Mouse (Mus musculus) thymus, postnatal 10 days (tissue): Measurements from ENCODE around the gene Usp21.
A peak's percentile ranks its signal among the peaks of the same experiment; 100 is the strongest.
"Not testable (repeated sequence)": the region's sequence is repeated elsewhere in the genome, so short reads cannot be mapped to it uniquely, and the experiment has no call there.

Experiments used
- DNase-seq, 2 experiments: peaks; one replicate each; pipeline ENCODE4 v3.0.0; 2021; ENCODE audit warnings: low spot score in 2 of 2

Gene Usp21

DNA sequence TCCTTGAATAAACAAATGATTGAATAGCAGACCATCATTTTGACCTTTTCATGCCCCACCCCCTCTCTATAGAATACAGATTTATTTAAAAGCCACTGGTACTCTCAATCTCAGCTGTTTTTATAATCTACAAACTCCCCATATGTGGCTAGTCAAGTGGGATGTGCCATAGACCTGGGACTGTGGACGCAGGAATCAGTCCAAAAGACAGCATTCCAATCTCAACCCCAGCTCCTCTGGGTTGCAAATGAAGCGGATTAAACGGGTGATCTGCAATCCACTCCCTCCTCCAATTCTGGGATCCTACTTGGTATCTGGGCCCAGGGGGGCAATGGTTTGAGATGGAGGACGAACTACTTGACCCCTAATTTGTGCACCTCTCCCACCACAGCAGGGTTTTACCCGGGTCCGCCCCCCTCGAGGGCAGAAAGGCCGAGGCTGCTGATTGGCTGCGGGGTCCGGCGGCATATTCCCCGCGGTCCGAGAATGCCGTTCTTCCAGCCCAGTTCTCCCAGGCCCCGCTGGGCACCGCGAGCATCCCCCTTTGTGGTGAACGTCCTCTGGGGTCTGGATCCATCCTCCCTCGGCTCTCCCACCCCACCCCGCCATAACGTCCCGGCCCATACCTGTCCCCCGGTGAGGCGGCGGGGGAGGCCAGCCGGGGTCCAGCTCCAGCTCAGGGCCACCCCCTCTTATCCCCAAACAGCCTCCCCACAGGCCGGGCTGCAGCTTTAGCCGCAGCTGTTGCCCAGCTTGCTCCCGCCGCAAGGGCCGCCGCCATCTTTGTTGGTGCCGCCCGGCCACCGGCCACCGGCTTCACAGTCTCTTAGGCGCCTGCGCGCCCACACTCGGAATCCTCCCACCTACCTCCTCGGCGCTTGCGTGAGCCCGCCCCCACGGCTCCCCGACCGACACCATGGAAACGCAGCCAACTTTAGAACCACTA, at the start of gene Usp21:
TSS of gene Usp21 (minus strand) at position 856 of the 946 bp plus-strand sequence.
- peak; percentile 90 for DNase-seq

DNA sequence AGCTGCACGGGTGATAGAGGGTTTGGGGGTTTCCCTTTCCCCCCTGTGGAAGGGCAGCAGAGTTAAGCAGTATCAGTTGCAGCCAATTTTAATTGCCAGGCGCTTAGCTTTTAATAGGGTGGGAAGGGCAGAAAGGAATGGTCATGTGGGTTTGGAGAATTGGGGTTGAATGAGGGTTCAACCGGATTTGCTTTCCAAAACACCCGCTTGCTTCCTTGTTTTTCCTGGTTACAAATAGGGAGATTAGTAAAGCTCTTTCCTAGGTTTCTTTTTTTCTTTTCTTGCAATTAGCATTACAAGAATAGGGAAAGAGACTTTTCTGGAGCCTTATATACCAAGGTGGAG, 42.4 kb upstream of the Usp21 start:
- DNase-seq: no peak

DNA sequence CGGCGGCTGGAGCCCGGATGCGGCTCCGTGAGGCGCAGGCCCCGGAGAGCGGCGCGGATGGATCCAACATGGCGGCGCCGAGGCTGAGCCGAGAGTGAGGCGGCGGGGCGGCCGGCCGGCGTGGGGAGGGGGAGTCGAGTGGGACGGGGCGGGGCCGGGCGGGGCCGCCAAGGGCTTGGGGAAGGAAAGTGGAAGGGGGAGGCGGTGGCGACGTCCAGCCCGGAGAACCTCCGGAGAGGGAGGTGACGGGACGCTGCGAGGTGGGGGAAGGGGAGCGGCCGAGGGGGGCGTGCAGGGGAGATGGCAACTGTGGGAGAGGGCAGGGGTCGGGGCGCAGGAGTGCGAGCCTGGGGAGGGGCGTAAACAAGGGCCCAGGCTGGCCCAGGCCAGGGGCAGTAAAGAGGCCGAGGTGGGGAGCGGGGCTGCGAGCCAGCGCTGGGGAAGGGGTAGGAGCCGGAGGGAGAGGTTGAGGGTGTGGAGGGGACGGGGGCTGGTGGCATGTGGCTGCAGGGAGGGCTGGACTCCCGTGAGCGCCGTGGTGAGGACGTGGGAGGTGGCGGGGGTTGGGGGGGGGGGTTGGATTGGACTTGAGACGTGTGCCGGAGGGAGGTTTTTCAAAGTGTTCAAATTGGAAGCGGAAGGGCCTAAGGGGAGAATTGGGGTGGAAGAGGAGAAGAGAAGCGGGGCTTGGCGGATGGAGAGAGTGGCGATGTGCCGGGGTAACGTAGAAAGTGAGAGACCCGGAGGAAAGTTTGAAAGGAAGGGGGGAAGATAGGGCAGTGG, 41.8 kb upstream of the Usp21 start:
- DNase-seq: peak; percentile 36 to 80

DNA sequence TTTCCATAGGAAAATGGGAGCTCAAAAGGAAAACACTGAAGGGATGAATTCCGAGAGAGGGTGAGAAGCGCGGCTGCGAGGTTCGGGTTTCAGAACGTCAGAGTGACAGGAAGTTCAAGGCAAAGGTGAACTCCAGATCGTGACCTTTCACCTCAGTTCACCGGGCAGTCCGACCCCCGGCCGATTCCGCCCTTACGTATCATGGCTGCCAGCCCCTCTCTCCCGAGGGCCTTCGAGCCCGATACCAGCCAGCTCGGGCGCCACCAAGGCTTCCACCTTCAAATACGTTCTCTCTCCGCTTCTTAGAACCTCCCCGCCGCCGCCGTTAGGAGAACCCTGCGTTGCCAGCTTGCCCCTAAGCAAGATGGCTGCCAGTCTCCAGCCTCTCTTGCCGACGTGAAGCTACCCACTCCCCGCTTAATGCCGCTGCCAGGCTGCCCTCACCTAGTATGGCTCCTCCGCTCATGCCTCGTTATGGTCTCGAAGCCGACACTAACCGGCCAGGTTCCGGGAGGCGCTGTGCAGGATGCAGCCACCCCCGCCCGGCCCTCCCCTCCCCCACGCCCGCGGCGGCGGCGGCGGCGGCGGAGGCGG, 41.1 kb upstream of the Usp21 start, which contains the start of gene Dedd:
TSS of gene Dedd (plus strand) at position 307 of the 594 bp plus-strand sequence.
- DNase-seq: peak; percentile 86 to 92

DNA sequence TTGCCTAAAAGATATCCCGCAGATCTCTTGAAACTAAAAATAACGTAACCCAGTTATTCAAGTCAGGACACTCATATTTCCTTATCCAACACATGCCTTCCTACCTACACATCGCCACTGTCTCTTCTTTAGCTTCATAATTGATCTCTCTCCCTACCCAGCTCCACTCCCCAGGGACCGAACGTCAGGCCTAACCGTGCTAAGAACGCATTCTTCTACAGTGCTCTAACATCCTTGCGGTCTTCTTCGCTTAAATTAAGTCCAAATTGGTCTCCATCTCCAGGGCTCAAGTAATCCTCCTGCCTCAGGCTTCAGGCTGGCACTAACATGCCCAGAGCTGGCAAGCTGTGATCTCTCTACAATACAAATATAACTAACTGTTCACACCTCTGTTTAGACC, 40.5 kb upstream of the Usp21 start:
- DNase-seq: no peak

DNA sequence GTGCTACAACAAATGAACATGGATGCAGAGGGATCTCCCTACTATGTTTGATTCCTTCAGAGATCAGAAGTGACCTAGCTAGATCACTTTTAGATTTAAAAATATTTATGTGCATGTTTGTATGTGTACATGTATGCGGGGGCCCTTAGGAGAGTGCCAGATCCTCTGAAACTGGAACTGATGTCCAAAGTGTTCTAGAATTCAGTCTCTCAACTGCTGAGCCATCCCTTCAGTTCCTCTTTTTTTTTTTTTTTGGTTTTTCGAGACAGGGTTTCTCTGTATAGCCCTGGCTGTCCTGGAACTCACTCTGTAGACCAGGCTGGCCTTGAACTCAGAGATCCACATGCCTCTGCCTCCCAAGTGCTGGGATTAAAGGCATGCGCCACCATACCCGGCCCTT, 38.8 kb upstream of the Usp21 start:
- not testable (repeated sequence) for DNase-seq

DNA sequence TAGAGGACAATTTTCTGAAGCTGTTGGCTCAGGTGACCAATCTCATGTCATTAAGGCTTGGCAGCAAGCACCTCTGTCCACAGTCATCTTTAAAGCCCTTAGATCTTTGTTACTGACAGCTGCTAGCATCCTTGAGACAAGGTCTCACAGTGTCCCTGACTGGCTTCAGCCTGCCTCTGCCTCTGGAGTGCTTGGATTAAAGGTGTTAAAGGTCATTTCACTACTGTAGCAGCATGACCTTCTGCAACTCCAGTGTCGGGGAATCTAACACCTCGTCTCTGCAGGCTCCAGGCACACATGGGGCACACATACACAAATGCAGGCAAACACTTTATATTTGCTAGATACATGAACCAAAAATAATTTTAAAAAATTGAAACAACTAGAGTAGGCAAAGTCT, 37.8 kb upstream of the Usp21 start:
- DNase-seq: no peak

DNA sequence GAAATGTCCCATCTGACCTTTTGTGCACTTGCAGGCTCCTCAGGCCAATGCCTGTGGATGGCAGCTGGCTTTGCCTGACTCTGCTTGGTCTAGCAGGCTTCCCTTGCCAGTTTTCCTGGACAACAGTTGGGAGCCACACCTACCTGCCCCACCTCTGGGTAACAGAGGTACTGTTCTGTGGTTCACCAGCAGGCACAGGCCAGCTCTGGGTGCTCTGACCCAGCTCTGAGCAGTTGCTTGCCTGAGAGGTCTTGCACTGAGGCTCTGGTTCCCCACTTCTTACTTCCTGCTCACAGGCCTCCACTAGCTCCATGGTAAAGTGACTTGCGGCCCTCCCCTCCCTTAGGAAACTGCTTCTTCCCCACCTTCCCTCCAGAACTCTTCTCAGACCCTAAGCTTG, 34.2 kb upstream of the Usp21 start:
- DNase-seq: no peak

DNA sequence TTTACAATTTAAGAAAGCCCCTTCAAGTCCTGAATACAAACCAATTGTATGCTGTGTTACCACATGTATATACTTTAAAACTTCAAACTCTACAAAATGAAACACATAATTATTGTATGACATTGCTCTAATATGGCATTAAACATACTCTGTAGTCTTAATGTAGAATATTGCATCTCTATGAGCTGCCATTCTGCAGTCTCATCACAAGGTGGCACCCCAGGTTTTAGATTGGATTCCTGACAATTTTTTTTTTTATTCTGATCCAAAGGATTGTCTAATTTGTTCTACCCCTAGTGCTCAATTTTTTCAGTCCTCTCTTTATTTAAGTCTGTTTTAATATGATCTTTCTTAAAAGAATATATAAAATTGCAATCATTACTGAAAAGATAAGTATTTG, 33.6 kb upstream of the Usp21 start:
- DNase-seq: peak in 1 of 2 experiments; percentile 41

DNA sequence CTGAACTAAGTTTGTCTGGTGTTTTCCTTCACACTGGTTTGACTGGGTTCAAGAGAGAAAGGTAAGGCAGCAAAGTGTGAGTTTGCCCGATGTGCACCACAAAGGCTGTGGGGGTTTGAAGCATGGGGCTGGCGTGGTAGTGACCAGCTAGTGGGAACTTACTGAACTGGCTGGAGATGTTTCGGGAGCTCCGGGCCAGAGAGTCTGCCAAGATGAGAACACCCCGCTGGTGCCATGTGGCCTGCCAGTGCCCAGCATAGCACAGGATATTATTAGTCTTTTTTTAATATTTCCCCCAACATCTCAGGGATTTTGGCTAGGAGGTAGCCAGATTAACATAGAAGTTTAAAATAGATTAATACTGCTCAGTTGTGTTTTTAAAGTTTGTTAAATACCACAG, 32.4 kb upstream of the Usp21 start:
- DNase-seq: no peak

DNA sequence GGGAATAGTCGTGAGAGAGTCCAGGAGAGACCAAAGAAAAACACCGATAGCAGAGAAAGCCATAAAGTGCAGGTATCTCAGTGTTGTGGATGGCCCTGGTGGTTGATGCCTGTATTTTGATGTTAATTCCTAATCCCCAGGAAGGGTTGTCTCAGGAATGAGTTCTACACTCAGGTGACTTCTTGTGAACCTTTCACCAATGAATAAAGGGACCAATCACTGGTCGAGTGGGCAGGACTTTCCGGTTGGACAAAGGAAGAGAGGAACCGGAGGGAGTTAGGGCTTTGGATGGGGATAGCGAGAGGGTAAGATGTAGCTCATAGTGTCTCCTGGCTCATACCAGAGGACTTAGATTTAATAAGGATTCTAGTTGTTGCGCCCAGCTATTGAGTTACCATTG, 32.0 kb upstream of the Usp21 start:
- DNase-seq: no peak

DNA sequence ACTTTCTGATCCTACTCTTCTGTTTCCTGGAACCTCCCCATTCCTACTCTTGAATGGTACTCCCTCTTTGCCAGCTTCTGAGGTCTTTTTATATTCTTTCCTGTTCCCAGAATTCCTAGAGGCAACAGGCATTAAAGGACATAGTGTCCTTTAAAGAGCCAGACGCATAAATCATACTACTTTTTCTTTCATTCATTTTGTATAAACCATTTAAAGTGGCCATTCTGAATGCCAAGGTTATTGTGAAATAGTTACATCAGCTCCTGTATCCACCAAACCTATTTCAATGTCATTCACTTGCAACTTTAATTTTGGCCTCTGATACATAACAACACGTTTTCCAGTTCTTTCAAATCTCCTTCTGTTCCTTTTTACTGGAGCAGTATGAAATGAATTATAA, 21.5 kb upstream of the Usp21 start:
- no peak for DNase-seq

DNA sequence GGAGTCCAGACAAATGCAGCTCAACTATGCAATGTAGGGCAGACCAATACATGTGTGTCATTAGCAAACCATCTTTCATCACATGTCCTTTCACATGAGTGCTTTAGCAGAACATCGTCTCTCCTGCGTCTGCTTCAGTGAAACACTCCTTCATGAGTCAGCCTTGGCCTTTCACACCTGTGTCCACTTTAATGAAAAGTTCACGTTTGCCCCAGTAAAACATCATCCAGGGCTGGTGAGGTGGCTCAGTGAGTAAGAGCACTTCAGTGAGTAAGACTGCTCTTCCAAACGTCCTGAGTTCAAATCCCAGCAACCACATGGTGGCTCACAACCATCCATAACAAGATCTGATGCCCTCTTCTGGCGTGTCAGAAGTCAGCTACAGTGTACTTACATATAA, 18.4 kb upstream of the Usp21 start:
- not testable (repeated sequence) for DNase-seq

DNA sequence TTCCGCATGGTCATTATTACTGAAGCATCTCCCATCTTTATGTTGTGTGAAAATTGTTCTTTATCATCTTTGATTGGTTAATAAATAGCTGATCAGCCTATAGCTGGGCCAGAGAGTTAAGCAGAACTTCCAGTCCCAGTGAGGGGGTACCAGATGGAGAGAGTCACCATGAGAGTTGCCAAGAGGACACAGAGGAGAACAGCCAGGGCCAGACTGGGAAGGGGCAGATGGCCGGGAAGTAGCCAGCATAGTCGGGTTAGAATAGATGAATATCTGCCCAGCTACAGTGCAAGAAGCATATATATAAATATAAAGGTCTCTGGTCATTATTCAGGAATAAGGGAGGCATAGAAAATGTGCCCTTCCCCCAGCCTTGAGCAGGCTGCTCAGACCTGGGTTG, 10.4 kb upstream of the Usp21 start:
- DNase-seq: no peak

DNA sequence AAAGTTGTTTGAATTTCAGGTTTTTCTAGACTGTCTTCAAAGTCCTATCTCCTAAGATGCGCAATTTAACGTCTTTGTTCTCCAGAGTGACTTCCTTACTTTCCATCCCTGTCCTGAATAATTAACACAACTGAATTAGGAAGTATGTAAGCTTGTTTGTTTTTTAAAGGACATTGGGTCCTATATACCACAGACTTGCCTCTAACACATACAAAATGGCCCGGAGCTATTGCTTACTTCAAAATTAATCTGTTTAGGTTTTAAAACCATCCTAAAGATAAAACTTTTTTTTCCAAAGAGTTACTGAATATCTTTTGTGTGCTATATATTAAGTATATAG, 7.2 kb upstream of the Usp21 start:
- no peak for DNase-seq

DNA sequence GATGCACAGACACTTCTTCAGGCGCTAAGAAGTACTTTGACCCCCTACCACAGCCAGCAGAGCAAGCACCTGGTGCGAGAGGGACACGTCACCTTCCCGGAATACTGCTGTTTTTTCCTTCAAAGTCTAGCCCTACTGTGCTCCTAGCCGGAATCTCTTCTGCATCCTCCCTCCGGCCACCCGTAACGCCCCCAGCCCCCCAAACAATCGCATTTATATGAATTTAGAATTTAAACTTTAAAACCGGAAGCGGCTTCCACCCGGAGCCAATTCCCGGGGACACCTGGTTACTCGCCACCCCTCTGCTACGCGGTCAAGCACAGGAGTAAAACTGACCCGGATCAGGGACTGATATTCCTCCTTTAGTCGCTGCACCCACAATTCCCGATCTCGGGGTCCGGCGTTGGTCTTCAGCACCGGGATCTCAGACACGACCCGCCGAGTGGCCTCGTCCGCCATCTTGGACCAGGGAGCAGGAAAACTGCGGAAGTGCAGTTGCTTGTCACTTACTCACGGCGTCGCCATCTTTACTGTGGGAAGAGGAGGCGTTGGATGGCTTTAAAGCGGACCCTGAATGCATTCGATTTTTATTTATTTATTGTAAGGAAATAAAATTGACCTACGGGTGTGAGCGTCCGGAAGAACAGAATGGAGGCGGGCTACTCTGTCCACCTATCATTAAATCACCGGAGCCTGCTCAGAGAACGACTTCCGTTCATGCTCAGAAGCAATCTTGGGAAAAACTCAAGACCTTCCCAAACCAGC, 6.7 kb upstream of the Usp21 start, which contains the start of gene Ufc1:
TSS of gene Ufc1 (minus strand) at position 727 of the 765 bp plus-strand sequence.
- DNase-seq: peak; percentile 78

DNA sequence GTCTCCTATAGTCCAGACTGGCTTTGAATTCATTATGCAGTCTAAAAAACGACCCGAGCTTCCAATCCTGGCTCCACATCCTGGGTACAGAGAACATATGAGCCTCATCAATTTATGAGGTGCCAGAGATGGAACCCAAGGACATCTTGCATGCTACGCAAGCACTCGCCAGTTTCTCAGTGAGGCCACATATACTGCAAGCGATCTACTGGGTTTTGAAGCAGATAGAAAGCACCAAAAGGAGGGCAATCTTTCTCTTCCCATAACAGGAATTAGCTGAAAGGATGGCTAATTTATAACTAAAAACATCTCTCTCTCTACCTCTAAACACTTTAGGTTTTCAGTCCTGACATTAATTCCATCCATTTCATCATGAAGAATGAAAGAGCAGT, 6.1 kb upstream of the Usp21 start:
- no peak for DNase-seq

DNA sequence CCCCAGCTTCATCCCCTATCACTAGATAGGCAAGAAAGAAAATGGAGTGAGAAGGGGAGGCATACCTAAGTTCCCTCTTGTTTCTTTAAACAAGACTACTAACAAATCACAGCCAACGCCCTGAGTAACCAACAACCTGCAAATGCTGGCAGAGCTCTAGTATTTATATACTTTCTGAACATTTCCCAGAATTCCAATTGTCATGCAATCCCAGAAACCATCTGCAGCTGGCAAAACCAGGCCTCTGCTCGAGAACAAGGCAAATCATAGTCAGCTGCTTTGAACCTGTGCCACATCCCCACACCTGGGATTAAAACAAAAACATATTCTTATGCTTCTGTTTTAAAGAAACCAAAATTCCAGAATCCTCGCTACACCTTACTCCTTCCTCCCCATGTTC, 5.6 kb upstream of the Usp21 start:
- no peak for DNase-seq

DNA sequence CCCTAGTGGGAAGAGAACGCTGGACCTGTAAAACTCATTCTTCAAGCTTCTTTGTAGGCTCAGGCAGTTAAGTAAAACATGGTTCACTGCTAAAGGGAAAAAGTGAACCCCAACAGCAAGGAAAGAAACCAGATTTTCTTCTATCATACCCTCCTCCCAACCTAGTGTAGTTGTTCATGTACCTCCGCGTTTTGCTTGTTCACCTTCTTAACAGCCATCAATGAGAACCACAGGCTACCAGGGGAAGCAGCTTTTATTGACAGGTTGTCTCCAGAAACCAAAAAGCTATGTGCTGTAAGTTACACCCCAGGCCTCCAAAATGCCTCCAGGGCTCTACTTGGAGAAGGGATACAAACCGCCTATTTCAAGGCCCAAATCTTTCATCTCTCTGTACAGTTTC, 537 bp upstream of the Usp21 start:
- DNase-seq: no peak

DNA sequence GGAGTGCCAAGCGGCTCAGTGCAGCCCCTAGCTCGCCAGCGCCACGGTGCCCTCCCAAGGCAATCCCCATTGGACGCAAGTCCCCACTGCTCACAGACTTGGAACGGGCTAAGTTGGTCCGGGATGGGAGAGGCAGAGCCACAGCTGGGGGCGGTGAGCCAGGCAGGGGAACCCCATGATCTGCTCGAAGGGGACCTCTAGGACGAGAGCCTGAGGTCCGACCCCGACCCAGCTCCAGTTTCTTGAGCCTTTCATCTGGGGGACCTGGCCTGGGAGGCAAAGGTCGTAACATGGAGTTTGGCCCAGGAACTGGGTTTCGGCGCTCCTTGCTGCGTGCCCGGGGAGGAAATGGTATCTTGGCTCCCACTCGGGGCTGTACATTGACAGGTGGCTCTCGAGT, 1.3 kb downstream of the Usp21 start:
- no peak for DNase-seq

DNA sequence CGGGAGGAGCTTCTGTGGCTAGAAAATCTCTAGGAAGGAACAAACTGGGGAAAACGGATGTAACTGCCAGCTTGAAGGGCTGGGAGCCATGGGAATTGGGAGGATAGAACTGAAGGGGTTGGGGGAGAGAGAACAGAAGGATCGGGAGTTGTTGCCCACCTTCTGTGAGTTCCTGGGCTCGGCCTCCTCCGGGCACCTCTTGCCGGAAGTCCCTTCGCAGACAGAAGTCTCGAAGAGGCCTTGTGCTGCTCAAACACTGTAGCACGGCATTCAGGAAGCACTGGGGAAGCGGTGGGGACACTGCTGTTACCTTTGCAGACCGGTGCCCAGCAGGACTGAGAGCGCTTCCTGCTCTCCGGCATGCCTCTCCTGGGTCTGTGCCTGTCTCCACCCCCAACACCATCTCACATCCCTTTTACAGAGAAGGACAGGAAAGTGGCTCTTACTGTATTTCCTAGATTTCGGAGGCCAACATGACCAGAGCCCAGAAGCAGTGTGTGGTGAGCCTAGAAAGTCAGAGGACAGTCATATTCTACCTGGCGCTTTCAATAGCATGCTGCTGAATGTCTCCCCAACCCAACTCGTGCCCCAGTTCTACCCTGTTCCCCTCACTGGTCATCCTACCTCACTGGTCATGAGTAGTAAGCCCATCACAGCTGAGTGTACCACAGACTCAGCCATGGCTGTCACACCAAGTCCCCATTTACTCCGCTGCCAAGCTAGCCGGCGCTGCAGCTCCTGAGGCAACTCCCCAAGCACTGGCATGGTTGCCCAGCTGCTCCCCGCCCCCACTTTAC, 2.5 kb downstream of the Usp21 start:
- DNase-seq: no peak
